Mouse (Mus musculus): ENCODE data around the gene Susd2.
A peak's percentile ranks its signal among the peaks of the same experiment; 100 is the strongest.

Gene Susd2

DNA sequence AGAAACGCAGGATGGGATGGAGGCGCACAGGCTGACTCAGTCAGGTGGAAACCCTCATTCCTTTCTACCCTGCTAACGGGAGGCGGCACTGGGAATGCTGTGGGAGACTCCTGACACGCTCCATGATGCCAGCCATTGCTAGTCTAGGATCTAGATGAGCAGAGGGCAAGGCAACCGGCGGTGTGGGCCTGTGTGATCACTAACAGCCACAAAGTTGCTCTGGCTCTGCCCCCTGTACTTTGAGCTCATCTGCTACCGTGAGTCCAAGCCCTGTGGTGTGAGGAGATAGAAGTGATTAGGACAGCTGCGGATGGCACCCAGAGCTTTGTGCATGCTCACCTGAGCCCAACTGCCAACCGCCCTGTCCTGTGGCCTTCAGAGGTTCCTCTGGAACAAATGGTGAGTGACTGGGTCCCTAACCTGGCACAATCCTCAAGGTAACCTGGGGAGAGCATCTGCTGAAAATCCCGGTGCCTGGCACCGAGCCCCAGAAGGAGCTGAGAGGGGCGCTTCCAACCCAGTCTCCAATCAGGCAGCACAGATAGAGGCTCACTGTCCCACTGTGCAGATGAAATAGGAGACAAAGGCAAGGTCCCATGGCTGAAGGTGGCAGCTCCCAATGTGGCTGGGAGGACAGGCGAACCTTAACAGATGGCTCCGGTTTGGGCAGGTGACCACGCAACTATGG is 7.7 kb upstream of the Susd2 start:
- DNase-seq = peak; percentile 67 to 75

- DNase-seq = no peak
These were observed 6.6 kb upstream of the Susd2 start for GRCm38 (mm10) chr10:75650306-75650902.

DNA sequence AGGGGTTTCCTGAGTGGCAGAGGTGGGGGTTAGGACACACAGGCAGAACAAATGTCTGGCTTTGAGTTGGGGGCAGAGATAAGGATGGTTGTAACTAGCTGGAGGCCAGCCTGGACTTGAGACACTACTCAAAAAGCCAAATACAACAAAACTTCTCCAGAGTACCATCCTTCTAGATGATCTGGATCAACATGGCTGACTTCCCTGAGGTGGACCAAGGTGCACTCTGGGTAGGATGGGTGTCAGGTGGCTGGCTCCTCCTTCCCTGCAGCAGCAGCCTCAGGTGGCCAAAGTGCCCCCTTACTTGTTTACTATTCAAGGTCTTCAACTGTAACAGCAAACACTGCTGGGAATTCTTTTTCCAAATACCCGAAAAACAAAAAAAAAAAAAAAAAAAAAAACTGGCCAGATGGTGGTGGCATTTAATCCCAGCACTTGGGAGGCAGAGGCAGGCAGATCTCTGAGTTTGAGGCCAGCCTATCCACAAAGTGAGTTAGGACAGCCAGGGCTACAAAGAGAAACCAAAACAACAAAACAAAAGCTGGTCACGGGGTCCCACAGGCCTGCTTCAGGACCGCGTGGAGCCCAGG is 5.7 kb upstream of the Susd2 start:
- no peak for DNase-seq

DNA sequence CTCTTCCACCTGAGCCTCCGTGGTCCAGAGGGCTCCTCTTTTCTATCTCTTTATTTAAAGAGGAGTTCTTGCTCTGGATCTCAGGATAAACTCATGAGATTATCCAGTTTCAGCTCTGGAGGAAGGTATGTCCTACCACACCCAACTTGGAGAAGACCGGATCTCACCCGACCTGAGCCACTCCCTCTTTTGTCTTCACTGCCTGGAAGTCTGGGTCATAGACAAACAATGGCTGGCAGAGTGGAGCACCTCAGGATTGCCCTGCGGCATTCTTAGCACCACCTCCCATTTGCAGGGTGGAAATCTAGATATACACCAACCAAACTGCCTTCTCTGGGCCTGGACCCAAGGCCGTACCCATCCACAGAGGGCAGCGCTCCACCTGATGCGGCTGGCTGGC is 5.2 kb upstream of the Susd2 start:
- DNase-seq = no peak

GRCm38 (mm10) chr10:75648091-75648490 is 4.3 kb upstream of the Susd2 start:
- DNase-seq = peak; percentile 27 to 63

GRCm38 (mm10) chr10:75647362-75647761 is 3.6 kb upstream of the Susd2 start:
- DNase-seq = peak; percentile 82 to 86

- no peak for DNase-seq
These were observed 2.6 kb upstream of the Susd2 start for GRCm38 (mm10) chr10:75646406-75646805.

DNA sequence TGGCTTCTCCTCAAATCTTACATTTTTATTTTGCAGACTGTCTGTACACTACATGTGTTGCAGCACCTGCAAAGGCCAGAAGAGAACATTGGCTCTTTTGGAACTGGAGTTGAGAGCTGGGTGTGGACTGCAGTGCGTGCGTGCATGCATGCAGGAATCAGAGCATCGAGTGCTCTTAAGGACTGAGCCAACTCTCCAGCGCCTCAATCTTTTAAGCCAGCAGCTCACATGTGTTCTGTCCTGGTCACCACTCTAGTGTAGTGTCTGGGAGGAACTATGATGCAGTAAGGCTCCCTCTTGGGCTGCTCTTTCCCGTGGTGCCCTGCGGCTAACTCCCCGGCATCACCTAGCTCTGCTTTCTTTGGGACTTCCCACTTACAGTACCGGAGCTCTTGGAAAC is 1.8 kb upstream of the Susd2 start:
- DNase-seq = no peak

DNA sequence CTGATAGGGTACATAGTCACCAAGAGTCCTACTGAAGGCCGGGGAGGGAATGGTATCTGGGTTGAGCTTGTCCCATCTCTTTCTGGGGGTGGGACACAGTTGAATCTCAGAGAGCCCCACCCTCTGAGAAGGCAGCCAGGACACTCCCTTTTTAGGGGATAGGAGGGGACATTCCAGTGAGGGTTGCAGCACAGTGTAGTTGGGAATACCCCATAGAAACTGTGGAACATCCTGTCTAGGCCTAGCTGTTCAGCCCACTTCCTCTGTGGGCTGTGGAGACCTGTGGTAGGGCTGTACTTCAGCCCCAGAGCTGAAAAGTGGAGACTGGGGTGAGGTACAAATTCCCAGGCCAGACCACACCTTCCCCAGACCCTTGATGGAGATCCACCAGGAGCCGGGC is 917 bp downstream of the Susd2 start:
- DNase-seq = no peak

DNA sequence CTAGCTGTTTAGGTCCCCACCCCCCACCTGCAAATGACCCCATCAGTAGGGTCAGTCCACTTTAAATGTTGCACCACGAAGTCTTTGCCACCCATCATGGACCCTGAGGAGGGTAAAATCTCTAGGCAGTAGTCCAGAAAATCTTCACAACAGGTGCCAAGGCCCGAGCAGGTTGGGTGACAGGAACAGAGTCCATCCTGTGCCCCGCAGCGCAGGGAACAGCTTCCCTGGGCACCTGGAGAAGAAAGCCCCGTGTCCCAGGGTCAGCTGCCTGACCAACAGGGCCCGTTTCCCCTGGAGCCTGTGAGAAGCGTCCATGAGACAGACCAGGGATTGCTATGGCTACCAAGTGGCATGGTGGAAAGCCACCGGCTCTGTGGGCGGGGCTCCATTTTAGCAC is 1.4 kb downstream of the Susd2 start:
- DNase-seq = peak; percentile 59 to 61

- DNase-seq = no peak
These were observed 2.0 kb downstream of the Susd2 start for GRCm38 (mm10) chr10:75641721-75642222.

DNA sequence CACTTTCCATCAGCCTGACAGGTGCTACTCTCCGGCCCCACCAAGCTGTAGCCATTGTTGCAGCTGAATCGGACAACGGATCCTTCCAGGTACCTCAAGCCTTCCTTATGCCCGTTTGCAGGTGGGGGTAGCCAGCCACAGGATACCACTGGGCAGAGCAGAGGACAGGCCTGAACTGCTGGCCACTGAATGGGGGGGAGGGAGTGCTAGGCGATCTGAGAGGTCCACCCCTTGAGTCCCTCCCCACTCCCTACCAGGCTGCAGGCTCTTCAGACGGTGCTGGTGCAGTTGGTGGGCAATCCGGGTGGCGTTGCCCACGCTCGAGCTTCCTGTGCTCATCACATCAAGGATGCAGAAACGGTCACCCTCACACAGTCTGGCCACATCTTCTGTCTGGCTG is 6.1 kb downstream of the Susd2 start:
- DNase-seq = no peak

DNA sequence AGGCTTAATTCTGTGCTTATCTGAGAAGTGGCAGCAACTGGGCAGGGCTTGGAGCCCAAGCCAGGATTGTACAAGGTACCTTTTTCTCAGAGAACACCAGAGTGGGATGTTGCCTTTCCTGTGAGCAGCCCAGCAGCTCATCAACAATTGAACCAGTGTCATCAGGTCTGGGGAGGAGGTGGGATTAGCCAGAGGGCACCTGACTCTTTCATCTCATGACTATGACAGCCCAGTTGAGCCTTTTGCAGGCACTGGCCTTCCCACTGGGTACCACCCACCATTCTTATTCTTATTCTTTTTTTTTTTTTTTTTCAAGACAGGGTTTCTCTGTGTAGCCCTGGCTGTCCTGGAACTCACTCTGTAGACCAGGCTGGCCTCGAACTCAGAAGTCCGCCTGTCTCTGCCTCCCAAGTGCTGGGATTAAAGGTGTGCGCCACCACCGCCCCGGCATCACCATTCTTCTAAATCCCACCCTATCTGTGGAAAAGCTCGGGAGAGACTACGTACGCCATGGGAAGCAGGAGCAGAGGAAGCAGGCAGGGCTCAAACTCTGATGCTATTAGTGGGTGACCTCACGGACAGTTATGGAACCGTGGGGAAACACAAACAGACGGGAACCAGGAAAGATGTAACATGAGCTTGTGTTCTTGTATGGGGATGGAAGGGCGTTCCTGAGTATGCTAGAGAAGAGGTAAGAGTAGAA is 7.6 kb downstream of the Susd2 start:
- no peak for DNase-seq

GRCm38 (mm10) chr10:75635693-75636055 is 8.1 kb downstream of the Susd2 start:
- DNase-seq = peak; percentile 85 to 93

- no peak for DNase-seq
These were observed 8.7 kb downstream of the Susd2 start for GRCm38 (mm10) chr10:75635019-75635692.

GRCm38 (mm10) chr10:75634610-75635009 is 9.2 kb downstream of the Susd2 start:
- no peak for DNase-seq

DNA sequence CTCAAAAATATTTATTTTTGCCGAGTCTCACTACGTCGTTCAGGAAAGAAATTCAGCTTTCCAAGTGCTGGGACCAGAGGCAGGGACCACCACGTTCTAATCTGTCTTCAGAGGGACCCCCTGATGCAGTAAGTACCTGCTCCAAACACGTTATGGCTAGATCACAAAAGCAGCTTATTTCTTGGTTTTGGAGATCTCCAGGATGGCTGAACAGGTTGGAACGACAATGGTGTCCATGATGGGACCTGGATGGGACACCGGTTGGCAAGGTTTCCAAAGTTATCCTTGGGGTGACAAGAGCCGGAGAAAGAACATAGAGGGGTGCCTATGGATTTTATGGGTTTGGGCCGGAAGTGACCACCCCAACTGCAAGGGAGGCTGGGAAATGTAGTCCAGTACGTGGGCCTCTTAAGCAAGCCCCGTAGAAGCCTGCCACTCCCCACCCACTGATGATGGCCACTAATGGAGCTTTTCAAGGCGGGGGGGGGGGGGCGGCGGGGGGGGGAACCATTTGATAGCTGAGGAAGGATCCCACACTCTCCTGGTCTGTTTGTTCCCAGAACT is 10.2 kb downstream of the Susd2 start:
- DNase-seq = no peak

DNA sequence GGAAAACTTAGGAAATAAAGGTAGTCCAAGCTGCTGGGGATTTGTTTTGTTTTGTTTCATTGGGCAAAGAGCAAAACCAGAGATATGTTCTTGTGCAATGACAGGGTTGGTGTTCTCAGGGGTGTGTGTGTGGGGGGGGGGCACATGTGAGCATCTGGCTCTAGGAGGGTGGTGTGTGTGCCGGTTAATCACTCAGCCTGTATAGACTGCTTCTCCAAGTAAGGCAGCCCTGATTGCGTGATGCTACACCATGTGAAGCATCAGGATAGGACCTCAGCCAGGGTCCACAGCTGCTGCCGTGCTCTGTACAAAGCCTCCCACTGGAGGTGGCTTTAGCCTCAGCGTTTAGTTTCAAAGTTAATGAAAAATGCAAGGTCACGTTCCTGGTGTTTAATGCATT is 10.8 kb downstream of the Susd2 start:
- no peak for DNase-seq

DNA sequence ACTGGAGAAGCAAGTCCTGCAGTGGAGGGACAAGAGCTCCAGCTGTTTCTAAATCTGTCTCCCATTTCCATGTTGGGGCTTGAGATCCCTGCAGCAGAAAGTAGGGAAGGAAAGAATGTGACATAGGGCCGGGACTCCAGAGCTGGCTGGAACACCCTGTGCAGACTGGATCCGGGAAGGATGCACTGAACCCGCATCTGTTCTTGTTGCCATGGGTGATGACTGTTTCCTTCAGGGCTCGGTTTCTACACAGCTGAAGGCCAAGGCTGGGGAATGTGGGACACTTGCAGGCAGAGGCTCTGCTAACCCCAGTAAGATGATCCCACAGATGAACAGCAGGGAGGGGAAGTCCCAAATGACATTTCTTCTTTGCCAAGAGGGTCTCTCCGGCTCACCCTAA is 11.2 kb downstream of the Susd2 start:
- peak in 1 of 2 experiments; percentile 55 for DNase-seq

- DNase-seq = no peak
These were observed 16.3 kb downstream of the Susd2 start for GRCm38 (mm10) chr10:75627490-75627889.

- no peak for DNase-seq
These were observed 16.8 kb downstream of the Susd2 start for GRCm38 (mm10) chr10:75626991-75627390.

- DNase-seq = no peak
These were observed 17.9 kb downstream of the Susd2 start for GRCm38 (mm10) chr10:75625920-75626319.

- no peak for DNase-seq
These were observed 23.0 kb downstream of the Susd2 start for GRCm38 (mm10) chr10:75620818-75621217.
